Mouse (Mus musculus): ENCODE data around the gene Numbl. TPM values are rescaled to one million over a fixed set of nuclear protein-coding genes. Genes with fewer than 3 reads are reported as not detected.

The Numbl gene
- polyA plus RNA-seq, 1 experiment from 2014 or later: 12.6 TPM

- TF ChIP-seq CTCF (IDR thresholded peaks at IDR 0.05; ENCODE audit: low read depth): no peak
- Histone ChIP-seq H3K9ac (ENCODE audit: low read depth, low read length) (0 out of 2 replicates have a peak overlapping the region, but pooled peaks have one; percentile 35), H3K4me3 (replicated peaks; ENCODE audit: low read depth, low read length) (no peak overlapping the region), H3K27ac (0 out of 2 replicates have a peak overlapping the region, but pooled peaks have one; percentile 36), H3K4me1 (replicated peaks; ENCODE audit: insufficient read depth, low read length) (peaks cover 9% of the 10 kb centered on the region; the same call in 1 of the 2 replicates), H3K27me3 (ENCODE audit: insufficient read depth, low read length) (no peaks in the 10 kb centered on the region), H3K36me3 (ENCODE audit: insufficient read depth, low read length) (0 out of 2 replicates have a peak, but pooled peaks cover 8% of the 10 kb centered on the region), H3K9me3 (replicated peaks; ENCODE audit: low read length) (no peaks in the 10 kb centered on the region), H3K4me2 (ENCODE audit: low read length) (peak overlapping the region; percentile 90)
- ATAC-seq (replicated peaks; ENCODE audit: low FRiP score, low read depth): no peak
- WGBS: 33% methylated on average over 27 of the region's 27 CpGs
- DNase-seq (ENCODE audit: low spot score): no peak
These were observed 984 bp upstream of the Numbl start for GRCm38 (mm10) chr7:27257046-27257851.

- 0 out of 2 replicates have a peak, but pooled peaks cover 9% of the 10 kb centered on the region for H3K36me3 ChIP-seq (ENCODE audit: insufficient read depth, low read length)
- H3K4me3 ChIP-seq (replicated peaks; ENCODE audit: low read depth, low read length): peak overlapping the region; percentile 87
- H3K4me2 ChIP-seq (ENCODE audit: low read length): peak overlapping the region; percentile 90
- TF ChIP-seq CTCF (IDR thresholded peaks at IDR 0.05; ENCODE audit: low read depth): no peak
- H3K9ac ChIP-seq (ENCODE audit: low read depth, low read length): peak overlapping the region; percentile 88; the same call in 1 of the 2 replicates
- no peaks in the 10 kb centered on the region for H3K27me3 ChIP-seq (ENCODE audit: insufficient read depth, low read length)
- DNase-seq (ENCODE audit: low spot score): no peak
- H3K9me3 ChIP-seq (replicated peaks; ENCODE audit: low read length): no peaks in the 10 kb centered on the region
- no peak for ATAC-seq (replicated peaks; ENCODE audit: low FRiP score, low read depth)
- 7% methylated on average over 4 of the region's 6 CpGs for WGBS
- H3K27ac ChIP-seq: 0 out of 2 replicates have a peak overlapping the region, but pooled peaks have one; percentile 72
- peaks cover 9% of the 10 kb centered on the region; the same call in 1 of the 2 replicates for H3K4me1 ChIP-seq (replicated peaks; ENCODE audit: insufficient read depth, low read length)
These were observed 405 bp upstream of the Numbl start for GRCm38 (mm10) chr7:27257852-27258204.

GRCm38 (mm10) chr7:27259271-27259721 is 1.1 kb downstream of the Numbl start:
- WGBS: 5% methylated on average over 9 of the region's 9 CpGs
- H3K27ac ChIP-seq: peak overlapping the region; percentile 72; the same call in 1 of the 2 replicates
- H3K27me3 ChIP-seq (ENCODE audit: insufficient read depth, low read length): no peaks in the 10 kb centered on the region
- peak overlapping the region; percentile 87 for H3K4me3 ChIP-seq (replicated peaks; ENCODE audit: low read depth, low read length)
- peak overlapping the region; percentile 90 for H3K4me2 ChIP-seq (ENCODE audit: low read length)
- no peak for TF ChIP-seq CTCF (IDR thresholded peaks at IDR 0.05; ENCODE audit: low read depth)
- peak overlapping the region; percentile 88 for H3K9ac ChIP-seq (ENCODE audit: low read depth, low read length)
- ATAC-seq (replicated peaks; ENCODE audit: low FRiP score, low read depth) (no peak), DNase-seq (ENCODE audit: low spot score) (peak; percentile 35)
- H3K9me3 ChIP-seq (replicated peaks; ENCODE audit: low read length): no peaks in the 10 kb centered on the region
- peaks cover 9% of the 10 kb centered on the region; the same call in 1 of the 2 replicates for H3K4me1 ChIP-seq (replicated peaks; ENCODE audit: insufficient read depth, low read length)
- H3K36me3 ChIP-seq (ENCODE audit: insufficient read depth, low read length): 0 out of 2 replicates have a peak, but pooled peaks cover 11% of the 10 kb centered on the region

- no peak overlapping the region for H3K27ac ChIP-seq
- H3K36me3 ChIP-seq (ENCODE audit: insufficient read depth, low read length): 0 out of 2 replicates have a peak, but pooled peaks cover 11% of the 10 kb centered on the region
- TF ChIP-seq CTCF (IDR thresholded peaks at IDR 0.05; ENCODE audit: low read depth): no peak
- 33% methylated on average over 5 of the region's 5 CpGs for WGBS
- no peaks in the 10 kb centered on the region for H3K9me3 ChIP-seq (replicated peaks; ENCODE audit: low read length)
- peak overlapping the region; percentile 88 for H3K9ac ChIP-seq (ENCODE audit: low read depth, low read length)
- DNase-seq (ENCODE audit: low spot score) (no peak), ATAC-seq (replicated peaks; ENCODE audit: low FRiP score, low read depth) (no peak)
- no peaks in the 10 kb centered on the region for H3K27me3 ChIP-seq (ENCODE audit: insufficient read depth, low read length)
- peak overlapping the region; percentile 90 for H3K4me2 ChIP-seq (ENCODE audit: low read length)
- peaks cover 9% of the 10 kb centered on the region; the same call in 1 of the 2 replicates for H3K4me1 ChIP-seq (replicated peaks; ENCODE audit: insufficient read depth, low read length)
- peak overlapping the region; percentile 87 for H3K4me3 ChIP-seq (replicated peaks; ENCODE audit: low read depth, low read length)
These were observed 1.5 kb downstream of the Numbl start for GRCm38 (mm10) chr7:27259771-27260170.

GRCm38 (mm10) chr7:27260856-27261255 is 2.6 kb downstream of the Numbl start:
- Histone ChIP-seq H3K27me3 (ENCODE audit: insufficient read depth, low read length) (no peaks in the 10 kb centered on the region), H3K4me3 (replicated peaks; ENCODE audit: low read depth, low read length) (no peak overlapping the region), H3K9ac (ENCODE audit: low read depth, low read length) (no peak overlapping the region), H3K27ac (no peak overlapping the region), H3K4me2 (ENCODE audit: low read length) (0 out of 2 replicates have a peak overlapping the region, but pooled peaks have one; percentile 90), H3K4me1 (replicated peaks; ENCODE audit: insufficient read depth, low read length) (peaks cover 9% of the 10 kb centered on the region; the same call in 1 of the 2 replicates), H3K36me3 (ENCODE audit: insufficient read depth, low read length) (0 out of 2 replicates have a peak, but pooled peaks cover 11% of the 10 kb centered on the region), H3K9me3 (replicated peaks; ENCODE audit: low read length) (no peaks in the 10 kb centered on the region)
- no peak for TF ChIP-seq CTCF (IDR thresholded peaks at IDR 0.05; ENCODE audit: low read depth)
- ATAC-seq (replicated peaks; ENCODE audit: low FRiP score, low read depth) (no peak), DNase-seq (ENCODE audit: low spot score) (no peak)
- 75% methylated on average over 7 of the region's 7 CpGs for WGBS

- Histone ChIP-seq H3K9me3 (replicated peaks; ENCODE audit: low read length) (no peaks in the 10 kb centered on the region), H3K4me2 (ENCODE audit: low read length) (no peak overlapping the region), H3K4me1 (replicated peaks; ENCODE audit: insufficient read depth, low read length) (peaks cover 8% of the 10 kb centered on the region; the same call in 1 of the 2 replicates), H3K36me3 (ENCODE audit: insufficient read depth, low read length) (0 out of 2 replicates have a peak, but pooled peaks cover 11% of the 10 kb centered on the region), H3K9ac (ENCODE audit: low read depth, low read length) (no peak overlapping the region), H3K27ac (no peak overlapping the region), H3K4me3 (replicated peaks; ENCODE audit: low read depth, low read length) (no peak overlapping the region), H3K27me3 (ENCODE audit: insufficient read depth, low read length) (no peaks in the 10 kb centered on the region)
- DNase-seq (ENCODE audit: low spot score) (no peak), ATAC-seq (replicated peaks; ENCODE audit: low FRiP score, low read depth) (no peak)
- no peak for TF ChIP-seq CTCF (IDR thresholded peaks at IDR 0.05; ENCODE audit: low read depth)
- WGBS: 78% methylated on average over 6 of the region's 6 CpGs
These were observed 3.7 kb downstream of the Numbl start for GRCm38 (mm10) chr7:27261888-27262287.

Data from kidney, postnatal 0 days (tissue).